In genomic region chr5:4962063-4962610, GRCm38 (mm10) we compare ENCODE assay signal across 9 mouse cellular contexts.
DNase-seq lines count a peak whose midpoint lies in the region; ATAC-seq lines count a peak whose summit lies in the region.
"Had no signal": no experiment of that assay in that cellular context is flagged by ENCODE, and none has a peak within 500 bp of the region (broad histone marks: within the 10 kb centered on the region; RNA-seq: fewer than 3 reads in every experiment).

No protein-coding gene starts in this region.

- H3K36me3 ChIP-seq in embryonic facial prominence, embryonic 10.5 days (replicated peaks) = no peaks in the 10 kb centered on the region
- H3K36me3 ChIP-seq in limb, embryonic 12.5 days = no peaks in the 10 kb centered on the region
- H3K36me3 ChIP-seq in midbrain, embryonic 14.5 days (ENCODE audit: control insufficient read depth, insufficient read depth, low read length) = no peaks in the 10 kb centered on the region

- ATAC-seq in limb, embryonic 12.5 days (ENCODE audit: insufficient number of reproducible peaks, insufficient read depth, low FRiP score, low TSS enrichment, low read depth) = peak; percentile 60; the same call in 1 of the 2 replicates
- ATAC-seq in midbrain, embryonic 14.5 days (ENCODE audit: low FRiP score, low TSS enrichment) = peak; percentile 82

- H3K27me3 ChIP-seq in embryonic facial prominence, embryonic 10.5 days (replicated peaks; ENCODE audit: low read depth, poor library complexity, severe bottlenecking) = no peaks in the 10 kb centered on the region
- H3K27me3 ChIP-seq in limb, embryonic 12.5 days = no peaks in the 10 kb centered on the region
- H3K27me3 ChIP-seq in midbrain, embryonic 14.5 days (ENCODE audit: control insufficient read depth, insufficient read depth, low read length) = no peaks in the 10 kb centered on the region

- H3K4me2 ChIP-seq in limb, embryonic 12.5 days = no peak overlapping the region
- H3K4me2 ChIP-seq in midbrain, embryonic 14.5 days (ENCODE audit: low read length) = 0 out of 2 replicates have a peak overlapping the region, but pooled peaks have one; percentile 5

- no peak overlapping the region for H3K9ac ChIP-seq in limb, embryonic 12.5 days (replicated peaks)
- H3K9ac ChIP-seq in midbrain, embryonic 14.5 days (replicated peaks; ENCODE audit: low read length) = no peak overlapping the region; the same call in 1 of the 2 replicates

- peak; percentile 50 to 55 for DNase-seq in B cell, adult 2 months
- peak; percentile 73 for DNase-seq in adrenal gland, postnatal 14 days
- DNase-seq in embryonic facial prominence, embryonic 10.5 days (ENCODE audit: low spot score) = peak; percentile 70
- peak; percentile 46 to 65 for DNase-seq in heart, adult 9 months (ENCODE audit: low spot score in 2 of 2)
- DNase-seq in kidney, adult 8-10 months = peak; percentile 8 to 40
- DNase-seq in midbrain, embryonic 14.5 days = peak; percentile 95
- DNase-seq in spleen, postnatal 36 days (ENCODE audit: low spot score in 2 of 2) = peak; percentile 3 to 8

- H3K27ac ChIP-seq in embryonic facial prominence, embryonic 10.5 days (replicated peaks) = no peak overlapping the region
- H3K27ac ChIP-seq in limb, embryonic 12.5 days = no peak overlapping the region
- peak overlapping the region; percentile 75 for H3K27ac ChIP-seq in midbrain, embryonic 14.5 days (replicated peaks; ENCODE audit: low read depth, low read length)

- peaks cover 18% of the 10 kb centered on the region for H3K4me1 ChIP-seq in embryonic facial prominence, embryonic 10.5 days
- peaks cover 15% of the 10 kb centered on the region for H3K4me1 ChIP-seq in limb, embryonic 12.5 days (replicated peaks)
- H3K4me1 ChIP-seq in midbrain, embryonic 14.5 days (ENCODE audit: control insufficient read depth, insufficient read depth, low read length) = 0 out of 2 replicates have a peak, but pooled peaks cover 5% of the 10 kb centered on the region

- H3K4me3 ChIP-seq in embryonic facial prominence, embryonic 10.5 days = no peak overlapping the region
- H3K4me3 ChIP-seq in limb, embryonic 12.5 days (replicated peaks) = no peak overlapping the region
- no peak overlapping the region for H3K4me3 ChIP-seq in midbrain, embryonic 14.5 days (replicated peaks; ENCODE audit: low read depth, low read length)
- H3K4me3 ChIP-seq: erythroblast, embryonic 14.5 days had no signal

- WGBS in embryonic facial prominence, embryonic 10.5 days = 53% methylated on average over 15 of the region's 15 CpGs
- WGBS in limb, embryonic 12.5 days = 53% methylated on average over 15 of the region's 15 CpGs
- WGBS in midbrain, embryonic 14.5 days = 40% methylated on average over 15 of the region's 15 CpGs

- H3K9me3 ChIP-seq in embryonic facial prominence, embryonic 10.5 days = no peaks in the 10 kb centered on the region
- no peaks in the 10 kb centered on the region for H3K9me3 ChIP-seq in limb, embryonic 12.5 days
- H3K9me3 ChIP-seq in midbrain, embryonic 14.5 days (ENCODE audit: control insufficient read depth, low read length) = no peaks in the 10 kb centered on the region

Comparison
In these comparisons a context has a peak if more than half of its experiments do, and no peak if none do; other contexts are left out.
1. DNase-seq: peak in every context shown above with its lines; median percentile 95 in midbrain, embryonic 14.5 days; 73 in adrenal gland, postnatal 14 days; 70 in embryonic facial prominence, embryonic 10.5 days; 56 in heart, adult 9 months; 52 in B cell, adult 2 months; 24 in kidney, adult 8-10 months; 6 in spleen, postnatal 36 days.